Mouse (Mus musculus) myocyte (in vitro differentiated cells): Measurements from ENCODE around the gene Ocm. TPM values are rescaled to one million over a fixed set of nuclear protein-coding genes. Genes with fewer than 3 reads are reported as not detected.

Source experiments
- H3K27me3 ChIP-seq: one replicate; pipeline ENCODE4 v1.6.1; 2011; ENCODE audit not compliant: control insufficient read depth, insufficient read depth, insufficient read length
- H3K36me3 ChIP-seq: one replicate; pipeline ENCODE4 v1.6.1; 2011; ENCODE audit not compliant: control insufficient read depth, insufficient read depth
- H3K4me2 ChIP-seq: one replicate; pipeline ENCODE4 v1.6.1; 2011; ENCODE audit warnings: low read depth, control low read depth
- H3K4me3 ChIP-seq: one replicate; pipeline ENCODE4 v1.5.1; 2011; ENCODE audit warnings: mild to moderate bottlenecking, control low read depth, moderate library complexity
- H3K79me2 ChIP-seq: one replicate; pipeline ENCODE4 v1.6.1; 2011; ENCODE audit not compliant: control insufficient read depth, insufficient read depth
- H3ac ChIP-seq: one replicate; pipeline ENCODE4 v1.6.1; 2011; ENCODE audit not compliant: control insufficient read depth, insufficient read length
- CEBPB ChIP-seq: IDR thresholded peaks from 2 replicates; pipeline ENCODE4 v1.6.1; 2011; ENCODE audit warnings: mild to moderate bottlenecking, moderate library complexity; ENCODE audit not compliant: poor library complexity, insufficient read depth, severe bottlenecking
- E2F4 ChIP-seq: IDR thresholded peaks from one replicate; pipeline ENCODE4 v1.6.1; 2011; ENCODE audit warnings: mild to moderate bottlenecking, control low read depth, moderate library complexity; ENCODE audit not compliant: insufficient read depth
- MAX ChIP-seq: IDR thresholded peaks from one replicate; pipeline ENCODE4 v1.6.1; 2011; ENCODE audit warnings: low read depth, mild to moderate bottlenecking, control low read depth
- MYOD1 ChIP-seq, 3 experiments: IDR thresholded peaks; one replicate each; pipeline ENCODE4 v1.6.1; 2011; ENCODE audit warnings: control low read depth in 2 of 3, low read depth in 2 of 3, mild to moderate bottlenecking in 2 of 3, moderate library complexity in 1 of 3; ENCODE audit not compliant: insufficient read length in 2 of 3, control insufficient read depth in 1 of 3
- MYOG ChIP-seq, 3 experiments: IDR thresholded peaks; one replicate each; pipeline ENCODE4 v1.6.1; 2011; ENCODE audit warnings: control low read depth in 2 of 3, low read depth in 2 of 3, mild to moderate bottlenecking in 2 of 3; ENCODE audit not compliant: insufficient read length in 2 of 3, control insufficient read depth in 1 of 3, insufficient read depth in 1 of 3
- POLR2A ChIP-seq: IDR thresholded peaks from one replicate; pipeline ENCODE4 v1.6.1; 2011; ENCODE audit warnings: low read depth, mild to moderate bottlenecking, control low read depth, moderate library complexity; ENCODE audit not compliant: insufficient read length
- POLR2AphosphoS2 ChIP-seq: IDR thresholded peaks from one replicate; pipeline ENCODE4 v1.6.1; 2011; ENCODE audit warnings: low read depth, control low read depth; ENCODE audit not compliant: insufficient read length
- REST ChIP-seq: IDR thresholded peaks from one replicate; pipeline ENCODE4 v1.6.1; 2011; ENCODE audit warnings: mild to moderate bottlenecking, control low read depth, moderate library complexity; ENCODE audit not compliant: insufficient read depth, insufficient read length
- SRF ChIP-seq: IDR thresholded peaks from one replicate; pipeline ENCODE4 v1.6.1; 2011; ENCODE audit warnings: low read depth; ENCODE audit not compliant: control insufficient read depth, insufficient read length
- TCF12 ChIP-seq: IDR thresholded peaks from one replicate; pipeline ENCODE4 v1.6.1; 2011; ENCODE audit warnings: mild to moderate bottlenecking, control low read depth; ENCODE audit not compliant: poor library complexity, insufficient read depth, severe bottlenecking
- TCF3 ChIP-seq: IDR thresholded peaks from one replicate; pipeline ENCODE4 v1.6.1; 2011; ENCODE audit warnings: low read depth, control low read depth; ENCODE audit not compliant: insufficient read length
- USF1 ChIP-seq: IDR thresholded peaks from one replicate; pipeline ENCODE4 v1.6.1; 2011; ENCODE audit warnings: low read depth, mild to moderate bottlenecking, control low read depth, moderate library complexity
- polyA plus RNA-seq: library from polyadenylated mRNA; unstranded; fragments of >200 nt; fragmentation: generic; extraction: Trizol; gene quantifications from one replicate; pipeline ENCODE4 v1.2.1, GENCODE M21; 2012; ENCODE audit warnings: missing spikeins

Ocm gene
- polyA plus RNA-seq, 1 experiment: not detected

GRCm38 (mm10) chr5:144053450-144053849, 27.0 kb upstream of the Ocm start:
- no peaks in the 10 kb centered on the region for H3K36me3 ChIP-seq
- no peak overlapping the region for H3ac ChIP-seq
- no peak for TF ChIP-seq CEBPB
- no peak for TF ChIP-seq TCF3
- TF ChIP-seq SRF: no peak
- no peak for TF ChIP-seq MYOG (IDR thresholded peaks at IDR 0.05; ENCODE audit: control insufficient read depth in 1 of 3, insufficient read depth in 1 of 3, insufficient read length in 2 of 3, low read depth in 2 of 3)
- TF ChIP-seq USF1: no peak
- no peak for TF ChIP-seq E2F4
- TF ChIP-seq MYOD1 (IDR thresholded peaks at IDR 0.05; ENCODE audit: control insufficient read depth in 1 of 3, insufficient read length in 2 of 3, low read depth in 2 of 3): no peak
- TF ChIP-seq TCF12: no peak
- no peak for TF ChIP-seq MAX
- no peak for TF ChIP-seq REST
- no peak for TF ChIP-seq POLR2AphosphoS2
- H3K27me3 ChIP-seq: peaks cover 17% of the 10 kb centered on the region
- H3K4me3 ChIP-seq: no peak overlapping the region
- H3K4me2 ChIP-seq: no peak overlapping the region
- H3K79me2 ChIP-seq: no peaks in the 10 kb centered on the region

GRCm38 (mm10) chr5:144051268-144051667, 24.8 kb upstream of the Ocm start:
- no peak overlapping the region for H3K4me2 ChIP-seq
- H3K27me3 ChIP-seq: peaks cover 14% of the 10 kb centered on the region
- H3ac ChIP-seq: no peak overlapping the region
- H3K4me3 ChIP-seq: no peak overlapping the region
- no peaks in the 10 kb centered on the region for H3K79me2 ChIP-seq
- no peak for TF ChIP-seq MAX
- no peak for TF ChIP-seq POLR2AphosphoS2
- TF ChIP-seq USF1: no peak
- TF ChIP-seq E2F4: no peak
- H3K36me3 ChIP-seq: no peaks in the 10 kb centered on the region

GRCm38 (mm10) chr5:144049881-144050280, 23.4 kb upstream of the Ocm start:
- H3ac ChIP-seq: no peak overlapping the region
- H3K4me3 ChIP-seq: no peak overlapping the region
- H3K36me3 ChIP-seq: no peaks in the 10 kb centered on the region
- H3K79me2 ChIP-seq: no peaks in the 10 kb centered on the region
- no peak overlapping the region for H3K4me2 ChIP-seq
- TF ChIP-seq POLR2A (no peak), MYOG (IDR thresholded peaks at IDR 0.05; ENCODE audit: control insufficient read depth in 1 of 3, insufficient read depth in 1 of 3, insufficient read length in 2 of 3, low read depth in 2 of 3) (no peak), TCF12 (no peak), POLR2AphosphoS2 (no peak)
- H3K27me3 ChIP-seq: peaks cover 22% of the 10 kb centered on the region

- Histone ChIP-seq H3K27me3 (peaks cover 27% of the 10 kb centered on the region), H3K79me2 (no peaks in the 10 kb centered on the region), H3ac (no peak overlapping the region), H3K36me3 (no peaks in the 10 kb centered on the region), H3K4me2 (no peak overlapping the region), H3K4me3 (no peak overlapping the region)
- TF ChIP-seq TCF3 (no peak), CEBPB (no peak), POLR2A (no peak), REST (no peak)
These were observed 20.9 kb upstream of the Ocm start for GRCm38 (mm10) chr5:144047324-144047723.

GRCm38 (mm10) chr5:144043166-144043565, 16.7 kb upstream of the Ocm start:
- H3K79me2 ChIP-seq: no peaks in the 10 kb centered on the region
- no peaks in the 10 kb centered on the region for H3K36me3 ChIP-seq
- H3ac ChIP-seq: no peak overlapping the region
- H3K4me3 ChIP-seq: no peak overlapping the region
- H3K27me3 ChIP-seq: peaks cover 32% of the 10 kb centered on the region
- no peak overlapping the region for H3K4me2 ChIP-seq
- TF ChIP-seq TCF3 (no peak), MAX (no peak), POLR2AphosphoS2 (no peak), USF1 (no peak), CEBPB (no peak), E2F4 (no peak), MYOD1 (IDR thresholded peaks at IDR 0.05; ENCODE audit: control insufficient read depth in 1 of 3, insufficient read length in 2 of 3, low read depth in 2 of 3) (no peak)

GRCm38 (mm10) chr5:144040720-144041364, 14.4 kb upstream of the Ocm start:
- no peaks in the 10 kb centered on the region for H3K36me3 ChIP-seq
- peaks cover 33% of the 10 kb centered on the region for H3K27me3 ChIP-seq
- TF ChIP-seq TCF3: no peak
- TF ChIP-seq TCF12: no peak
- no peak for TF ChIP-seq E2F4
- TF ChIP-seq POLR2A: no peak
- no peak for TF ChIP-seq SRF
- TF ChIP-seq REST: no peak
- TF ChIP-seq CEBPB: no peak
- TF ChIP-seq MAX: no peak
- TF ChIP-seq MYOD1 (IDR thresholded peaks at IDR 0.05; ENCODE audit: control insufficient read depth in 1 of 3, insufficient read length in 2 of 3, low read depth in 2 of 3): no peak
- TF ChIP-seq MYOG (IDR thresholded peaks at IDR 0.05; ENCODE audit: control insufficient read depth in 1 of 3, insufficient read depth in 1 of 3, insufficient read length in 2 of 3, low read depth in 2 of 3): no peak
- no peak for TF ChIP-seq POLR2AphosphoS2
- no peak for TF ChIP-seq USF1
- no peak overlapping the region for H3K4me3 ChIP-seq
- H3K79me2 ChIP-seq: no peaks in the 10 kb centered on the region
- peak overlapping the region; percentile 10 for H3K4me2 ChIP-seq
- H3ac ChIP-seq: no peak overlapping the region
